Mouse (Mus musculus): ENCODE measurements around the gene Cacnb1. TPM values are rescaled to one million over a fixed set of nuclear protein-coding genes. Genes with fewer than 3 reads are reported as not detected.

Gene Cacnb1
- total RNA-seq, 2 experiments from 2014 or later, result 5.1 to 5.9 TPM

- DNase-seq, result no peak
Observed at GRCm38 (mm10) chr11:98040975-98041374, 18.1 kb upstream of the Cacnb1 start.

GRCm38 (mm10) chr11:98037871-98038270 is 15.0 kb upstream of the Cacnb1 start:
- no peak for DNase-seq

GRCm38 (mm10) chr11:98035977-98036377 is 13.1 kb upstream of the Cacnb1 start:
- DNase-seq, result peak; percentile 55 to 57

- no peak for DNase-seq
Observed at GRCm38 (mm10) chr11:98034840-98035239, 12.0 kb upstream of the Cacnb1 start.

DNA sequence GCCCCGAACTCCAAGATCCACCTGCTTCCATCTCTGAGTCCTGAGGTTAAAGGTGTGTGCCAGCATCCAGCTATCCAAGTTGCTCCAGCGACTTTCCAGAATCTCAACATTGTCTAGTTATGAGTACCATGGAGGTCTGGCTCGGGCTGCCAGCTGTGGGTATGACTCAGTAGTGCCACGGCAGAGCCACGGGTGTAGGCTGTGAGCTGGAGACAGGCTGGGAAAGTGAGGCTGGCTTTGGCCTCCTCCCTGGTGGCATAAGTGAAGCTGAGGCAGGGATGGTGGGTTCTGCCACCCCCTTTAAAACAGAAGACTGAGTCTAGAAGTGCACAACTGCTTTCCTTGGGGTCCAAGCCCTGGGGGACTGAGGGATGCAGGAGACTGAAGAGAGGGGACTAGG is 11.2 kb upstream of the Cacnb1 start:
- no peak for DNase-seq

DNA sequence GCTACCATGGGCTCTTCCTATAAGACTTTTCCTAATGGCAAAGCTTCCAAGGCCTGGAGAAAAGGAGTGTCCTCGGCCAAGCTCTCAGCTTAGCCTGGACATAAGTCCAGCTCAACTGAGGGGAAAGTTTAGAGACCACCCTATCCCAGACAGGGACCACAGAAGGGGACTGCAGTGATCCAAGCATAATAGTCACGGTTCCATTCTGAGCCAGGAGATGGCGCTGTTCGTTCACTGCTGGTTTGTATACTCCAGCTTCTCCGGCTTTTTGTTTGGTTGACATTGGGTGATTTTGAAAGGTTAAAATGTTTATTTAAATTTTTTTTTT is 8.6 kb upstream of the Cacnb1 start:
- peak; percentile 61 to 91 for DNase-seq

- DNase-seq, result no peak
Observed at GRCm38 (mm10) chr11:98030701-98031442, 8.0 kb upstream of the Cacnb1 start.

- no peak for DNase-seq
Observed at GRCm38 (mm10) chr11:98027785-98028184, 5.0 kb upstream of the Cacnb1 start.

DNA sequence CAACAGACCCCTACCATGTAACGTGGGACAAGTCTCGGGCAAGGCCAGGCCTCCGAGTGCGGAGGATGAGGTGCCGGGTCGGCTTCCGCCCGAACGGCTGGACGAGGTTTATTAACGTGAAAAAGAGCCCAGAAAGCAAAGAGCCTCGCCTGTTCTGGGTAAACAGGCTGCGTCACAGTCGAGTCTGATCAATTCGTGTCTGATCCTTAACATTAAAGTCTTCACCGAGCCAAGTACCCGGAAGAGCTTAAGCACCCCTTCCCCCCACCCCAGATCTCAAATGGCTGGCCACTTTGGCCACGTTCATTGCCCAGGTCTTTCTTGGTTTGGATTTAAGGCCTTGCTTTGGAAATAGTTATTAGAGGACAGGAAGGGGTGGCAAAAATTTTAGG is 4.5 kb upstream of the Cacnb1 start:
- no peak for DNase-seq

- peak; percentile 92 to 96 for DNase-seq
Observed at GRCm38 (mm10) chr11:98026570-98027296, 3.9 kb upstream of the Cacnb1 start, which contains the start of gene Rpl19. Gene Rpl19 (plus strand): TSS chr11:98026710.

DNA sequence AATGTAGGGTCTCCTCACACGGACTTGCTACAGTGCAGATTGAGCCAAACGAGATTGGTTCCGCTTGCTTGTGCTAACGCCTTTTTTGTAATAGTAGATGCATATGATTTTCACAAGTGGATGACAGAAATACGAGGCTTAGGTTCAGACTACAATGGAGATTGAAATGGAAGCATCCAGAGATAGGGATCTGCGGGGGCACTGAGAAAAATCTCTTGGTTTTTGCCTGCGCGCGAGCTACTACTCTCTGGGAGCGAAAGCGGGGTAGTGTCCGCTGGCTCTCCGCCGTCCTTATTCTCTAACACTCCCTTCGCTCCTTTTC is 3.4 kb upstream of the Cacnb1 start:
- no peak for DNase-seq

DNA sequence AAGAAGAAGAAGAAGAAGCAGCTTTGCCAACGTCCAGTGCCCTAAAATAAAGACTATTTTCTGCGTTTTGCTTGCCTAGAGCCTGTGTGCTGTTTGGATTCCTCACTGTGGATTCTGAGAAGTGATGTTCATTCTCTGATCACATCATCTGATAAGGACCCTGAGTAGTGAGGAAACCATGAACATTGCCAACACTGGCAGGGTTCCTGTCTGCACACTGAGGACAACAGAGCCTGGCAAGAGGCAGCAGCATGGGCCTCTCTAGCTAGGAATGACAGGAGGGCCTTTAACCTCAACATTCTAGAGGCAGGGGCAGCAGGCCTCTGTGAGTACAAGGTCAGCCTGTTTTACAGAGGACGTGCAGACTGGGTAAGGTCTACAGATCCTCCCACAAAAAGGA is 1.7 kb upstream of the Cacnb1 start:
- no peak for DNase-seq

- DNase-seq, result no peak
Observed at GRCm38 (mm10) chr11:98022253-98022554, 630 bp downstream of the Cacnb1 start.

GRCm38 (mm10) chr11:98021565-98022252 is 1.1 kb downstream of the Cacnb1 start:
- peak in 1 of 2 experiments; percentile 40 for DNase-seq

DNA sequence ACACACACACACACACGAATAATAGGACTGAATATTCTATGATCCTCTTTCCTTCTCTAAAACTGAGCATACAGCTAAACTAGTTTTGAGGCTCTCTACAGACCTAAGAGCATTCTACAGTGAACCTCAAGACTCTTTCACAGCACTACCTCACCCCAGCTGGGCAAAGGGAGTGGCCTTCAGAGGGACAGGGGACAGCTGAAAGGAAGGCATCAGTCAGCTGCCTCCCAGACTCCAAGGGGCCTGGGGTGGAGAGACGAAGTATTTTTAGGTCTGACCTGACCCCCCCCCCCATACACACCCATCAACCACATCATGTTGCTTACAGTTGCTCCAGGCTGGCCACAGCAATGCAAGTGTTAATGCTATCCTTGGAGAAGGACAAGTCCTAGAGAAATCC is 1.7 kb downstream of the Cacnb1 start:
- no peak for DNase-seq

DNA sequence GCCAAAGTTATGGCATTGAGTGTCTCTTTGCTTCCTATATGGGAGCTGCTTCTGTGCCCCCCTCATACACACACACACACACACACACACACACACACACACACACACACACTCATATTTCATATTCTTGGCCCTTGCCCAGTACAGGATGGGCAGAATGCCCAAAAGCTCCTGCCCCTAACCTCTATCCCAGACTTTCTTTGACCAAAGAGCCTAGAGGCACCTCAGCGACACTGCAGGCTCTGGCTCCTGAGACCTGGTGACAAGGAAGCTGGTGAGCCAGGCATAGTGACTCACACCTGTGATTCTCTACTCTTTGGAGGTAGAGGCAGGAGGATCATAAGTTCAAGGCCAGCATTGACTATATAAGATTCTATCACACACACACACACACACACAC is 2.1 kb downstream of the Cacnb1 start:
- no peak for DNase-seq

- no peak for DNase-seq
Observed at GRCm38 (mm10) chr11:98019883-98020610, 2.8 kb downstream of the Cacnb1 start.

DNA sequence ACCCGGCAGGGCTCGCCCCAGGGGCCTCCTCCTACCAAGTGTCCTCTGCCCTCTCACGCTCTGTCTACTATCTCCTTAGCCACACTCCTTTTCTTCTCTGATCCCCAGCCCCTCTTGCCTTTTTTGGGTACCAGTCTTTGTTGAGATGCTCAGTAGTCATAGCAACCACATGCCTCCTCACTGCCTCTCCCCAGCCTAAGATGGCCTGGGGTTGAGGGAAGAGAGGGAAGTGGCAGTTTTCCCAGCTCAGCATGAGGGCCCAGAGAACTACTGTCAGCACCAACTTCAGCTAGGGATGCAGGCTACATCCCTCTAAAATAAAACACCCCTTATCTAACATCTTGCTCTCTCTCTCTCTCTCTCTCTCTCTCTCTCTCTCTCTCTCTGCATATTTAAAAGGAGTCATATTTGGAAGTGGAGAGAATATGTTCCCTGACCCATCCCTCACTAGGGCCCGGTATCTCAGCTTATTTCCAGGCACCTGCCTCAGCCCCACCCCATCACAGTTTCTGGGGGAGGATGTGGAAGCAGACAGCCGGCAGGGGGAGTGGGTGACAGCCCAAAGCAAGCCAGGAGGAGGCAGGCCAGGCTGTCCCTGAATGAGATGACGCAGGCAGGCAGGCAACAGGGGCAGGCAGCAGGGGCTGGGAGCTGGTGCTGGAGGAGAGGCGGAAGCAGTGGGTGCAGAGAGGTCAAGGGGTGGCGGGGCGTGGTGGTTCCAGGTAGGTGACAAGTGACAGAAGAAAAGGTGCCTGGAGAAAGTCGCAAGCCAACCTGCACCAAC is 3.8 kb downstream of the Cacnb1 start:
- DNase-seq, result no peak

DNA sequence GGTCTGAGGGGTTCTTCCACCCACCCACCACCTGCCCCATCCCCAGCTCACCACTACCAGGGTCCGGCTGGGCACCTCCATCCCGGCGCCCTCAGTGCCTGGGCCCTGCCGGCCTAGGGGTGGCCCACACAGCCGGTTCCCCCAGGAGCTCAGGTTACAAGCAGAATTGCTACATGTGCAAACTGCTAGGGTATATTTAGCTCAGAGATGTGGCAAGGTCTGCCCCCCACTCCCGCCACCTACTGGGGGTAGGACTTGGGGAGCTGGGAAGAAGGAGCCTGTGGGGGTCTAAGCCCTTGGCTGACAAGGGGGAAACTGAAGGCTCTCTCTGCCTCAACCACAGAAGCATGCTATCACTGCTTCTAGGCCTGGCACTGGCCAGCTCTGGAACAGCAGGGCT is 4.6 kb downstream of the Cacnb1 start:
- DNase-seq, result no peak

DNA sequence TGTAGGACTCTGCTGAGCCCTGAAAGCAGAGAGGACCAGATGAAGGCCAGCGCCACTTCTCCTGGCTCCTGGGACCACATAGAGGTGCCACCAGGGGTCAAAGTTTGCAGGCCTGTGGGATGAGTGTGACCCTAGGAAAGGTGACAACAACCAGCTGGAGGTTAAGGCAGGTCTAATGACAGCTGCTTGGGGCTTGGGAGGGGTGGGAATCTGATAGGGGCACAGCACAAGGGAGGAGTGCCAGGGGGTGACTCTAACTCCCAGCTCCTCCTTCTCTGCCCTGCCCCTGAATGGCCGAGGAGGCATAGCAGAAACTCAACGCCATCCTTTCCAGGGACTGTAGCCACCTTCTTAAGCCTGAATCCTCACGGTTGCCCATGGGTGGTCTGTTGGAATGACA is 6.0 kb downstream of the Cacnb1 start:
- no peak for DNase-seq

GRCm38 (mm10) chr11:98016177-98016576 is 6.7 kb downstream of the Cacnb1 start:
- DNase-seq, result no peak

- DNase-seq, result no peak
Observed at GRCm38 (mm10) chr11:98012831-98013230, 10.0 kb downstream of the Cacnb1 start.
